Mouse (Mus musculus): ENCODE data around the gene Ldlrap1.

- TF ChIP-seq POLR2A (IDR thresholded peaks at IDR 0.05; ENCODE audit: low read depth, low read length): no peak
- TF ChIP-seq CTCF (IDR thresholded peaks at IDR 0.05; ENCODE audit: extremely low read depth, insufficient read length, insufficient replicate concordance, low read depth, low read length): no peak
Observed at GRCm38 (mm10) chr4:134739530-134739929, 28.3 kb downstream of the Ldlrap1 start.
